Mouse (Mus musculus) small intestine, adult 2 months (tissue): ENCODE data around the gene Gm43191.

Experiments used
- CTCF ChIP-seq: fragments of 200-500 bp; IDR thresholded peaks from 2 replicates; pipeline ENCODE4 v1.5.1; 2012; ENCODE audit warnings: low read depth, mild to moderate bottlenecking, control low read depth, inconsistent platforms, low read length, moderate library complexity, mixed read lengths; ENCODE audit not compliant: insufficient replicate concordance, insufficient read length; ENCODE audit errors: extremely low read depth
- POLR2A ChIP-seq: fragments of 200-500 bp; IDR thresholded peaks from 2 replicates; pipeline ENCODE4 v1.6.1; 2012; ENCODE audit warnings: low read depth, mild to moderate bottlenecking, control low read depth, inconsistent platforms, low read length, moderate library complexity

DNA sequence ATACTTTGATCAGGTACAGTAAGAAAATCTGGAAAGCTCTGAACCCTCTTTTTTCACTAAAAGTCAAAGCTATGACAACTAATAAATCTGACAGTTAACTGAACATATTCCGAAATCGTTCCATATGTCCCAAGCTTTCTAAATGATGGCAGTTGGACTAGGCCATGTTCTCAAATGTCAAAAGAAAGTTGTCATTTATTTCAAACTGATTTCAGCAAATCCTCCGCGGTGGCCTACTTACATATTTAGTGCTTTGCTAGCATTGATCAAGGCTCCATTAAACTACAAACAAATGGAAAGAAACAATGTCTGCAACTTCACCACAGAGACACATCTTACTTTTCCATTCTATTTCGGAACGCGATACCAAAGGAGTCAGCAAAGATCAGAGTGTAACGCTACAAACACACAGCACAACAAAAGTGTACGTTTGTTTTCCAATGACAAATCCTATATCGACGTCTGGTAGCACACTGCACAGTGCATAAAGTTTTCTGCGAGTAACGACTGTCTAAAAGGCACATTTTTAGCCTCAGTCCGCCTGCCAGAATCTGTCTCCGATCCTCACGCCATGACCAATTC is 19.7 kb downstream of the Gm43191 start:
- TF ChIP-seq POLR2A (no peak), CTCF (no peak)
